Mouse (Mus musculus): ENCODE measurements around the gene Manbal.

- TF ChIP-seq CTCF (IDR thresholded peaks at IDR 0.05; ENCODE audit: low read depth) (no peak), EP300 (IDR thresholded peaks at IDR 0.05; ENCODE audit: low read depth) (no peak)
Observed at GRCm38 (mm10) chr2:157354106-157354505, 13.3 kb upstream of the Manbal start.

Data from liver, embryonic 14.5 days (tissue).